Mouse (Mus musculus) stomach, embryonic 14.5 days (tissue): ENCODE measurements around the gene Gm12394. TPM values are rescaled to one million over a fixed set of nuclear protein-coding genes. Genes with fewer than 3 reads are reported as not detected.
"Not testable (repeated sequence)": the region's sequence is repeated elsewhere in the genome, so short reads cannot be mapped to it uniquely, and the experiment has no call there.

ENCODE experiments used
- ATAC-seq: fragments of 200-750 bp; cut with Nextera tagmentation; 2 replicates; pipeline ENCODE4 v1.8.0; 2017; ENCODE audit warnings: low read depth, moderate TSS enrichment; ENCODE audit not compliant: insufficient number of reproducible peaks, insufficient read depth, low FRiP score
- H3K27ac ChIP-seq: fragments of 300-500 bp; sonication (generic); 2 replicates; pipeline ENCODE4 v1.5.1; 2014; ENCODE audit warnings: mild to moderate bottlenecking, low read length, moderate library complexity, mixed read lengths
- H3K27me3 ChIP-seq: fragments of 300-500 bp; sonication (generic); 2 replicates; pipeline ENCODE4 v1.6.1; 2014; ENCODE audit warnings: low read length, control low read depth, mixed read lengths; ENCODE audit not compliant: control insufficient read depth, insufficient read depth
- H3K36me3 ChIP-seq: fragments of 300-500 bp; sonication (generic); 2 replicates; pipeline ENCODE4 v1.6.1; 2014; ENCODE audit warnings: mild to moderate bottlenecking, control low read depth, low read length, moderate library complexity, mixed read lengths; ENCODE audit not compliant: control insufficient read depth, insufficient read depth
- H3K4me1 ChIP-seq: fragments of 300-500 bp; sonication (generic); 2 replicates; pipeline ENCODE4 v1.6.1; 2014; ENCODE audit warnings: low read length, control low read depth, mixed read lengths; ENCODE audit not compliant: control insufficient read depth, insufficient read depth
- H3K4me2 ChIP-seq: fragments of 300-500 bp; sonication (generic); replicated peaks from 2 replicates; pipeline ENCODE4 v1.6.1; 2014; ENCODE audit warnings: low read depth, low read length, control low read depth
- H3K4me3 ChIP-seq: fragments of 300-500 bp; sonication (generic); 2 replicates; pipeline ENCODE4 v1.5.1; 2014; ENCODE audit warnings: low read depth, low read length, control low read depth
- H3K9ac ChIP-seq: fragments of 300-500 bp; sonication (generic); replicated peaks from 2 replicates; pipeline ENCODE4 v1.6.1; 2014; ENCODE audit warnings: low read depth, mild to moderate bottlenecking, control low read depth, low read length, moderate library complexity, mixed read lengths
- H3K9me3 ChIP-seq: fragments of 300-500 bp; sonication (generic); 2 replicates; pipeline ENCODE4 v1.6.1; 2016; ENCODE audit warnings: low read depth, low read length, control low read depth; ENCODE audit not compliant: control insufficient read depth
- WGBS: fragments of 180-500 bp; shearing (Covaris S2); extraction: QIAGEN DNeasy Blood & Tissue Kit; methylation state at CpG from one replicate; pipeline ENCODE4 v1.1.7; 2014; 5-methylcytosine and 5-hydroxymethylcytosine counted together
- polyA plus RNA-seq: library from polyadenylated mRNA; unstranded; fragments of >200 nt; fragmentation: Nextera tagmentation; extraction: Ambion mirVana; gene quantifications from 2 replicates; pipeline ENCODE4 v1.2.1, GENCODE M21; 2014

Gene Gm12394
- polyA plus RNA-seq, 1 experiment from 2014 or later: not detected

- not testable (repeated sequence) for H3K27ac ChIP-seq, H3K9me3 ChIP-seq, ATAC-seq, H3K4me2 ChIP-seq, H3K36me3 ChIP-seq, H3K9ac ChIP-seq, H3K27me3 ChIP-seq, H3K4me3 ChIP-seq, H3K4me1 ChIP-seq
- no CpG with 5 or more reads among the region's 6 CpGs for WGBS
These were observed 100.1 kb downstream of the Gm12394 start, which contains the start of gene Ccl19 for GRCm38 (mm10) chr4:42756477-42756876. Gene Ccl19 (minus strand): TSS chr4:42756577.

GRCm38 (mm10) chr4:42735245-42735644 is 121.3 kb downstream of the Gm12394 start, which contains the start of gene 4930578G10Rik:
Gene 4930578G10Rik (plus strand): TSS chr4:42735545.
- ATAC-seq, H3K27me3 ChIP-seq, H3K4me2 ChIP-seq, H3K9me3 ChIP-seq, H3K4me1 ChIP-seq, H3K27ac ChIP-seq, H3K9ac ChIP-seq, H3K36me3 ChIP-seq, H3K4me3 ChIP-seq: not testable (repeated sequence)
- no CpG with 5 or more reads among the region's 13 CpGs for WGBS

Other genes with a start within 250 kb of the Gm12394 start
- 0.75 TPM in 1 of 2 replicates, not detected in the other for gene Gm10591, start 244.6 kb downstream of the Gm12394 start, polyA plus RNA-seq
- gene Gm2564, start 227.1 kb downstream of the Gm12394 start, polyA plus RNA-seq: not detected in 2 replicates
- gene Ccl27b, start 201.5 kb downstream of the Gm12394 start, polyA plus RNA-seq: not detected in 2 replicates
- gene Il11ra2, start 194.9 kb downstream of the Gm12394 start, polyA plus RNA-seq: not detected in 2 replicates
- gene 4930578G10Rik, start 121.2 kb downstream of the Gm12394 start, polyA plus RNA-seq: 0.51 TPM in 1 of 2 replicates, not detected in the other
- gene Ccl19, start 100.2 kb downstream of the Gm12394 start, polyA plus RNA-seq: not detected in 2 replicates
- gene Ccl21a, start 82.8 kb downstream of the Gm12394 start, polyA plus RNA-seq: 55.6 and 55.8 TPM in 2 replicates
- gene Fam205a1, start 2.9 kb downstream of the Gm12394 start, polyA plus RNA-seq: 0.10 TPM in 1 of 2 replicates, not detected in the other
- gene Fam205c, start 17.5 kb upstream of the Gm12394 start, polyA plus RNA-seq: 0.63 and 1.4 TPM in 2 replicates
- gene Phf24, start 59.9 kb upstream of the Gm12394 start, polyA plus RNA-seq: 2.6 and 3.1 TPM in 2 replicates
- 10.0 and 11.0 TPM in 2 replicates for gene Dnajb5, start 93.0 kb upstream of the Gm12394 start, polyA plus RNA-seq
- 0.22 and 0.97 TPM in 2 replicates for gene 1700022I11Rik, start 112.8 kb upstream of the Gm12394 start, polyA plus RNA-seq
- gene Vcp, start 143.7 kb upstream of the Gm12394 start, polyA plus RNA-seq: 473 and 500 TPM in 2 replicates
- 15.6 and 16.6 TPM in 2 replicates for gene Fancg, start 153.7 kb upstream of the Gm12394 start, polyA plus RNA-seq
- 21.3 and 23.3 TPM in 2 replicates for gene Pigo, start 169.0 kb upstream of the Gm12394 start, polyA plus RNA-seq
- gene Stoml2, start 174.9 kb upstream of the Gm12394 start, polyA plus RNA-seq: 300 and 302 TPM in 2 replicates
- 10.0 and 10.6 TPM in 2 replicates for gene Fam214b, start 189.4 kb upstream of the Gm12394 start, polyA plus RNA-seq
- gene Unc13b, start 202.2 kb upstream of the Gm12394 start, polyA plus RNA-seq: 14.7 and 16.0 TPM in 2 replicates